In genomic region chr11:43395073-43395948, GRCm38 (mm10) we compare ENCODE assay signal across 1 mouse cellular context.
A peak's percentile ranks its signal among the peaks of the same experiment; 100 is the strongest.
TF ChIP-seq lines count a peak whose summit lies in the region.

No protein-coding gene starts in this region.

TF ChIP-seq in CH12.LX, 34 proteins besides CTCF, POLR2A, EP300 and RAD21 (continued from another document):
- TF ChIP-seq CHD2 (IDR thresholded peaks at IDR 0.05; ENCODE audit: low read length): peak; percentile 78
- no peak for TF ChIP-seq KAT2A (IDR thresholded peaks at IDR 0.05; ENCODE audit: insufficient replicate concordance, low read length)
- TF ChIP-seq PAX5 (IDR thresholded peaks at IDR 0.05; ENCODE audit: low read length): no peak
- 0 out of 2 replicates have a peak, but pooled peaks have one; percentile 30 for TF ChIP-seq TBP (conservative IDR thresholded peaks at IDR 0.05; ENCODE audit: low read depth, low read length)
- TF ChIP-seq MYC (IDR thresholded peaks at IDR 0.05; ENCODE audit: low read depth, low read length): peak; percentile 27; the same call in 1 of the 2 replicates
- peak; percentile 82 for TF ChIP-seq IRF4 (IDR thresholded peaks at IDR 0.05; ENCODE audit: low read depth, low read length)
- peak; percentile 60 for TF ChIP-seq ETS1 (conservative IDR thresholded peaks at IDR 0.05; ENCODE audit: low read depth, low read length)
- peak; percentile 92 for TF ChIP-seq BHLHE40 (IDR thresholded peaks at IDR 0.05; ENCODE audit: low read depth, low read length)
- TF ChIP-seq MAFK (IDR thresholded peaks at IDR 0.05; ENCODE audit: insufficient replicate concordance, low read length): no peak
- no peak for TF ChIP-seq HCFC1 (IDR thresholded peaks at IDR 0.05; ENCODE audit: low read depth, low read length)
- peak; percentile 59; the same call in 1 of the 2 replicates for TF ChIP-seq MAX (IDR thresholded peaks at IDR 0.05; ENCODE audit: low read length)
- peak; percentile 8; the same call in 1 of the 2 replicates for TF ChIP-seq JUND (conservative IDR thresholded peaks at IDR 0.05; ENCODE audit: low read depth, low read length)
- 0 out of 2 replicates have a peak, but pooled peaks have one; percentile 49 for TF ChIP-seq MAZ (IDR thresholded peaks at IDR 0.05; ENCODE audit: low read depth, low read length)
- no peak for TF ChIP-seq SMC3 (IDR thresholded peaks at IDR 0.05; ENCODE audit: low read depth, low read length)
- TF ChIP-seq SIN3A (IDR thresholded peaks at IDR 0.05; ENCODE audit: low read length): no peak; the same call in 1 of the 2 replicates
- no peak for TF ChIP-seq ZNF384 (IDR thresholded peaks at IDR 0.05; ENCODE audit: low read depth, low read length)
- no peak for TF ChIP-seq ZKSCAN1 (IDR thresholded peaks at IDR 0.05; ENCODE audit: borderline replicate concordance, low read depth, low read length)
- TF ChIP-seq TCF12 (IDR thresholded peaks at IDR 0.05; ENCODE audit: low read depth, low read length): peak; percentile 51; the same call in 1 of the 2 replicates
- TF ChIP-seq USF1 (IDR thresholded peaks at IDR 0.05; ENCODE audit: low read depth, low read length): peak; percentile 78
- peak; percentile 95 for TF ChIP-seq CHD1 (IDR thresholded peaks at IDR 0.05; ENCODE audit: low read depth, low read length)
- TF ChIP-seq USF2 (conservative IDR thresholded peaks at IDR 0.05; ENCODE audit: low read depth, low read length): peak; percentile 73
- no peak for TF ChIP-seq ZC3H11A (IDR thresholded peaks at IDR 0.05; ENCODE audit: low read depth, low read length)
- TF ChIP-seq NRF1 (IDR thresholded peaks at IDR 0.05; ENCODE audit: low read depth, low read length): no peak
